Mouse (Mus musculus) kidney, adult 2 months (tissue): ENCODE data around the gene Sult6b2.

Source experiments
- CTCF ChIP-seq: fragments of 200-500 bp; conservative IDR thresholded peaks from 2 replicates; pipeline ENCODE4 v1.5.1; 2011; ENCODE audit warnings: low read depth, mild to moderate bottlenecking, control low read depth, low read length, moderate library complexity, mixed read lengths; ENCODE audit not compliant: insufficient read depth, insufficient read length
- POLR2A ChIP-seq: fragments of 200-500 bp; IDR thresholded peaks from one replicate; pipeline ENCODE4 v1.6.1; 2011; ENCODE audit warnings: low read depth, low read length, control low read depth

DNA sequence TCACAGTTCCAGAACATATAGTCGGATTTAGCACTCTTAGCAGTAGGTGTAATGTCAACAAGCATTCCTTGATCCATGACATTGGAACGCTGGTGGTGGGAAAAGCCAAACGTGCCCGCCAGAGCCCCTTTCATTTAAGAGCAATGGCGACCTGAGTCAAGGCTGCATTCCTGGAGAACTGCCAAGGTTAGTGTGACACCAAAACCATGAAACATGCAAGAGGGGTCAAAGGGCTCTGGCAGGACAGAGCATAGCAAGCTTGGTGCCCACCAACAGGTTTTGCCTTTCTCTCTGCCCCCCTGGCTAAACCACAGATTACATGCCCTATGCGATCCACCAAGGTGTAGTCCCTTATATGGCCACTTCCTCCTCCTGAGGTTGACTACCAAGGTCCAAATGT is 65.7 kb downstream of the Sult6b2 start:
- TF ChIP-seq POLR2A (no peak), CTCF (no peak)
